Mouse (Mus musculus) monocyte, adult 5-6 weeks (primary cell): ENCODE results near the gene Serpina10. TPM values are rescaled to one million over a fixed set of nuclear protein-coding genes. Genes with fewer than 3 reads are reported as not detected.
"Not testable (repeated sequence)": the region's sequence is repeated elsewhere in the genome, so short reads cannot be mapped to it uniquely, and the experiment has no call there.

Experiments
- ATAC-seq: fragments of 153-309, 156-312 bp; replicated peaks from 2 replicates; pipeline ENCODE4 v1.8.0; 2017; ENCODE audit warnings: mild to moderate bottlenecking; ENCODE audit not compliant: low TSS enrichment, insufficient number of reproducible peaks, severe bottlenecking, poor library complexity, low FRiP score
- total RNA-seq: library from RNA; stranded (forward); fragments of 200-1000, 200-491, 200-594 nt; gene quantifications from 3 replicates; pipeline ENCODE4 v1.2.3, GENCODE M21; 2017

The Serpina10 gene
- total RNA-seq = not detected in 3 replicates

DNA sequence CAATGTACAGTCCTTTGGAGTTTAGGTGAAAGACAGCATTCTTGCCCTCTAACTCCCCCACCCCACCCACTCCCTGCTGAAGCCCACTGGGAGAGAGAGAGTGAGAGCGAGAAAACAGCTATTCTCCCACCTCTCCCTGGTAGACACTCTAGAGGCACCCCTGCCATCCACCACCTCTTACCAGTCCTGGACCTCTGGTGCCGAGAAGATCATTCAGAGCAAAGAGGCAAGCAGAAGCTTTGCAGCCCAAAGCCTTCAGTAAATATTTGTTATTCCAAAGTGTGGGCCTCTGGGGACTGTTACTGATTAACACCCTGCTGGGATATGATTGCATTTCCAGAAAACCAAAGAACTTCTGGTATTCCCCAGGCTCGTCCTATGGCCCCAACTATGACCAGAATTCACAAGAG, at the start of gene Serpina10:
Gene Serpina10, minus strand, starts transcription at position 242 of the 410 bp plus-strand sequence.
- ATAC-seq = no peak

DNA sequence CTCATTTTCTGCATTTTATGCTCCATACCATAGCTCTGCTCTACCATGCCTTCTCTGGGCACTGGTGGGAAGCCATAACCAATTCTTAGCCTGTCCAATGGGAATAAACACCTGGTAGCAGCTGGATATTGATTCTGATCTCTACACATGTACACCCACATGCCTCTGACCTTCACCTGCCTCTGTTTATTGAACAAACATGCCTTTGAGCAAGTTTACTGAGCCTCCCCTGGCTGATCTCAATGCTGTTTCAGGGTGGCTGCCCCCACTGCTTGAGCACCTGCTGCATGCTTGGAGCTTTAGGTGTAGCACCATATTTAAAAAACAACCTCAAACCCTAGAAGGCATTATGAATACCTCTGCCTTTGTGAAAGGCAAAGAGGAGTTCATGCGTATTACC, 48.6 kb upstream of the Serpina10 start:
- not testable (repeated sequence) for ATAC-seq

DNA sequence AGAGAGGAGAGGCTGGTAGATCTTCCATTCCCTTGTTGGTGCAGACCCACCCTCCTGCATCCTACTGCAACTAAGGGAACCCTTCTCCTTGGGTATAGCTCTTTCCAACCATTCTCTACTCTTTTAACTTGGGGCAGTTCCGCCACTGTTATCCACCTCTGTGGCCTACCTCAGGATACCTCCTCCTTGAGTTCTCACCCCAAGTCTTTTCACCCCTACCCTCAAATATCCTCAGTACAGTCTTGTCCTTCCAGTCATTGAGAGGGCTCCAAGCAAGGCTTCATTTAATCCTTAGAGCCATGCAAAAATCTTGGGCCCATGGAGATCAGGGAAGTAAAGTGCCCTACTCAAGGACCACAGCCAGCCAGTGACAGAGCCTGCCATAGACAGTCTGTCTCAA, 44.8 kb upstream of the Serpina10 start, which contains the start of gene Serpina16:
Gene Serpina16, minus strand, starts transcription at position 101 of the 400 bp plus-strand sequence.
- ATAC-seq = no peak

DNA sequence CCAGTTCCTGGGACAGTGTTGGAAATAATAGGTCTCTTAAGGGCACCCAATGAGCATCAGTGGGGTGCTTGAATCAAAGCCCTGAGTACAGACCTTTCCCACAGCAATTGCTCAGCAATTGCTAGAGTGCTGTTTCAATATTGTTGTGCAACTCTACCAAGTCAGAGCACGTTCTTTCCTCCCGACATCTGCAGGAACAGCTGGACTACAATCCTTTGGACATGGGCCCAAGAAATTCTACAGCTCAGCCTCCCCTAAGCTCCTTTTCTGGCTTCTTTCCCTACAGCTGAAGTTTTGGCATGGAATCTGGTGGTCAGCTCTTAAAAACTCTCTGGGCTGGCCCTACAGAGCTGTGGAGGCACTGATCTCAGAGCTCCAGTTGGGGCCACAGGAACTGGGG, 41.9 kb upstream of the Serpina10 start:
- no peak for ATAC-seq

DNA sequence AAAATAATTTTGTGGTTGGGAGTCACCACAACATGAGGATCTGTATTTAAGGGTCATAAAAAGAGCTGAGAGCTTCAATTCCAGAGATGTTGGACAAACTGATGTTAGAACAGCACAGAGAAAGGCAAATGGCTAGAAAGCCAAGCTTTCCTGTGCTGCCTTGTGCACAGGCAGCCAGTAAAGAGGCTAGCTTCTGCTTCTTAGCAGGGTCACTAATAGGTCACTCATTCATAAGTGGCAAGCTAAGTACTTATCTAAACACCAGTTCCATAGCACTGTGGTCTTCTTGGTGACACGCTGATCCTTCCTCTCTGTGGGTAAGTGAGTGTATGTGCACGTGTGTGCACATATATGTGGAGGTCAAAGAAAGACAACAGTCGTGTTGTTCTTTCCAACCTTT, 40.2 kb upstream of the Serpina10 start:
- ATAC-seq = no peak

DNA sequence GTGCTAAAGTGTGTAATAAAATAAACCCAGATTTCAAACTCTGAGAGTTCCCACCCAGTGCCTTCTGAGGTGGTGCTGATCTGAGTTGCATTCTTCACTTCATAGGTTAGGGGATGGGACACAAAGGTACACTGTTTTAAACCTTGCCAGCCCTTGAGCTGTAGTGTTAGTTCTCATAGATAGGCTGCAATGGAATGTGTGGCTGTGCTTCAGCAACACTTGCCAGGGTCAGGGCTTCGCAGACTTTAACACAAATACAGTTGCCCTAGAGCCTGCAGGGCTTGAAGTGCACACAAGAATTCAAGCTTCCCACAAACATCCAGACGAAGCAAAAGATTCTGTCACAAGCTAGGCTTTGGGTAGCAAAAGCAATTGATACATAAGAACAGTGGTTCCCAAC, 39.7 kb upstream of the Serpina10 start:
- no peak for ATAC-seq

DNA sequence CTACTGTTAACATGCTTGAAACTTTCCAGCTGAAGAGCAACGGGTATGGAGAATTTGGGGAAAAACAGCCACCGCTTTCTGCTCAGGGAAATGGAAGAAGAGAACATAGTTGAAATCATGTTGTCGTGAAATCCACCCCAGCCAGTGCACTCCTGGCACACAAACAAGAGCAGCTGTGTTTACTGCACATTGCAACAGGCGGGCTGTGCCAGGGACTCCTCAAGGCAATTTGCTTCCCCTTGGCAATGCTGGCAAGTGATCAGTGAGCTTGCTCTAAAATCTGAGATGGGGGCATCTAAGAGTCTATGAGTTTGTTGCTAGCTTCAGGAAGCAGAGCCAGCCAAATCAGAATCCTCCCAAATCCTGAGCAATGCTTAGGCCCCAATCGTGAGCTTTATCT, 39.1 kb upstream of the Serpina10 start:
- ATAC-seq = no peak

DNA sequence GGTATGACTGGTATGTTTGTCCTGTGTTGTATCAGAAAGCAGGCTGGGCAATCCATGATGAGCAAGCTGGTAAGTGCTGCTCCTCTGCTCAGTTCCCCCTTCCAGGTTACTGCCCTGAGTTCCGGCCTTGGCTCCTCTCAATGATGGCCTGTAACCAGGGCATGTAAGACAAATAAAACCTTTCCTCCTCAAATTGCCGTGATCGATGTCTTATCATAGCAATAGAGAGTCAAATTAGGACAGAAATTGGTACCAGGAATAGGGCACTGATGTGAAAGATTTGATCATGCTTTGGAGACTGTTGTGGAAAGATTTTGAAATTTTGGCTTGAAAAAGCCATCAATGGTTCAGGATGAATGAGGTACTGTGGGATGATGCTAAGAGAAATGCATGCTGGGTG, 34.0 kb upstream of the Serpina10 start:
- ATAC-seq = no peak

DNA sequence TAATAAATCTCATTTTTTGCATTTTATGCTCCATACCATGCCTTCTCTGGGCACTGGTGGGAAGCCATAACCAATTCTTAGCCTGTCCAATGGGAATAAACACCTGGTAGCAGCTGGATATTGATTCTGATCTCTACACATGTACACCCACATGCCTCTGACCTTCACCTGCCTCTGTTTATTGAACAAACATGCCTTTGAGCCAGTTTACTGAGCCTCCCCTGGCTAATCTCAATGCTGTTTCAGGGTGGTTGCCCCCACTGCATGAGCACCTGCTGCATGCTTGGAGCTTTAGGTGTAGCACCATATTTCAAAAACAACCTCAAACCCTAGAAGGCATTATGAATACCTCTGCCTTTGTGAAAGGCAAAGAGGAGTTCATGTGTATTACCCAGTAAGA, 30.8 kb upstream of the Serpina10 start:
- not testable (repeated sequence) for ATAC-seq

DNA sequence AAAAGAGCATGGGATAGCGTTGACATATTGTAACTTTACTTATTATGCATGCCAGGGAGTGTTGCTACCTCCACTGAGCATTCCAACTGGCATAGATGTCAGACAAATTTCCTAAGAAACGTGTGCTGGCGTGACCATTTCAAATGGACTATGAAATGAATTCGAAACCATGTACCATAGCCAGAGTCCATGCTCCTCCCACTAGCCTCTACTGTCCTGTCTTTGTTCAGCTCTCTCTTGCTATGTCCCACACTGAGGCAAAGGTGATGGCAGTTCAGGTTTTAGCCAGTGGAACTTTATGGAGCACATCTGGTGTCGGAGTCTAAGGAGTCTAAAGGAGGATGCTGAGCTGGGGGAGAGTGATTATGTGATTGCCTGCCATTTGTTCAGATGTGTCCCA, 28.8 kb upstream of the Serpina10 start:
- ATAC-seq = no peak

DNA sequence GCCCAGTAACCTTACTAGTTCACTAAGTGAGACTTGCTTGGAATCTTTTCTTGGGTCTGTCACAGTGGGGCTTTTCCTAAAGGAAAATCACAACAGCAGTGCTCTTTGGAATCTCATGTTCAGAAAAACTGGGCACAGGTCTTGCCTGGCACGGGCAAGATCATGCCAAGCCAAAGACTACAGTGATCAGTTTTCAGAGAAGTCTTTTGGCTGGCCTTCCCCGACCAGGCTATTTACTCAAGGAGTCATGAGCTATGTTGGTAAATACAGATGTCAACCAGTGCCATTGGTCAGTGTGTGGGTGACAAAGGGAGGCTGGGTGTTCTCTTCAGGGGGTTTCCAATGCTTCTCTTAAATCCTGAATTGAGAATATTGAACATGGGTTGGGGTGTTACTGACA, 27.9 kb upstream of the Serpina10 start:
- ATAC-seq = no peak

DNA sequence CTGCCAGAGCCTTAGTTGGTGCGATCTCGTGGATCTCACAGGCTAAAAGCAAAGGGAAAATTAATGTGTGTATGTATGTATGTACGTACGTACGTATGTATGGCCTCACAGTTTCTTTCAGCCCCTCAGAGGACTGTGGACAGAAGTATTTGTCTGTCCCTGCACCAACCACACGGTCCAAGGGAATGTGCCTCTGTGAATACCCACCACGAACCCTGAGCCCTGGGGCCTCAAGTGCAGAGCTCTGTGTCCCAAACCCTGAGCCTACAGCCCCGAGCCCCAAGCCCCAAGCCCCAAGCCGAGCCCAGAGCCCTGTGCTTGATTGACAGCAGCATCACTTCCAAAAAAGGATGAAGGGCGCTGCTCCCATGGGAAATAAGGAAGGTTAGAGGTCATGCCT, 26.7 kb upstream of the Serpina10 start:
- no peak for ATAC-seq

DNA sequence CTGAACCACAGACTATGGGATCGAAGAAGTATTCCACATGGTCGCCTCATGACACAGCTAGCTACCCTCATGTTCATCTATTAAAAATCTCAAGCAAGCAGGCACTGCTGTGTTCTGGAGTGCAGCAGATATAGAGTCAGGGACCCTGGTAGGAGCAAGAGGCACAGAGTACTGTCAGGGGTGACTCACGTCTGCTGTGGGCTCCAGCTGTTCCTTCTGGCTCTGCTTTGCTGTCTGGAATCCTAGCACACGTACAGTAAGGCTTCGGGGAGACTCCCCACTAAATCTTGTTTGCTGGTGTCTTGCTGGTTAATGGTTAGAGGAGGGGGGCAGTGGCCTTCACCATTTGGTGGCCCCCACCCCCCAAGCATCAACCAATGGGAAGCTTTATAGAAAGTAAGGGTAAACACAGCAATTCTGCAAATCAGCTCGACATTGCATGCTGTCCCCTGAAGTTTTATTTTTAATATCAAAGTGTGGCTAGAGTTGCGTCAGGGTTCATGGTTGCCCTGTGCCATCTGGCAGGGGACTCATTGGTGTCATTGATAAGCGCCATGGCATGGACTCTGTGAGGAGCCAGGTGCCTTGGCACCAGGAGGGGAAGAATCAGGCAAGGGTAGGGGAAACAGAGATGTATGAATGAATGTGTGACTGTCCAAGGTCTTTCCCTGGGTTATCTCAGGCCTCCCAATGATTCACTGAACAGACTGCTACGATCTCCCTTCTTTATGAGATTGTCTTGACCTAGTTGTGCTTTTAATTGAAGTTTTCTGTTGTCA, 25.8 kb upstream of the Serpina10 start, which contains the start of gene Serpina6:
Gene Serpina6, minus strand, starts transcription at position 365 of the 779 bp plus-strand sequence.
- ATAC-seq = no peak

DNA sequence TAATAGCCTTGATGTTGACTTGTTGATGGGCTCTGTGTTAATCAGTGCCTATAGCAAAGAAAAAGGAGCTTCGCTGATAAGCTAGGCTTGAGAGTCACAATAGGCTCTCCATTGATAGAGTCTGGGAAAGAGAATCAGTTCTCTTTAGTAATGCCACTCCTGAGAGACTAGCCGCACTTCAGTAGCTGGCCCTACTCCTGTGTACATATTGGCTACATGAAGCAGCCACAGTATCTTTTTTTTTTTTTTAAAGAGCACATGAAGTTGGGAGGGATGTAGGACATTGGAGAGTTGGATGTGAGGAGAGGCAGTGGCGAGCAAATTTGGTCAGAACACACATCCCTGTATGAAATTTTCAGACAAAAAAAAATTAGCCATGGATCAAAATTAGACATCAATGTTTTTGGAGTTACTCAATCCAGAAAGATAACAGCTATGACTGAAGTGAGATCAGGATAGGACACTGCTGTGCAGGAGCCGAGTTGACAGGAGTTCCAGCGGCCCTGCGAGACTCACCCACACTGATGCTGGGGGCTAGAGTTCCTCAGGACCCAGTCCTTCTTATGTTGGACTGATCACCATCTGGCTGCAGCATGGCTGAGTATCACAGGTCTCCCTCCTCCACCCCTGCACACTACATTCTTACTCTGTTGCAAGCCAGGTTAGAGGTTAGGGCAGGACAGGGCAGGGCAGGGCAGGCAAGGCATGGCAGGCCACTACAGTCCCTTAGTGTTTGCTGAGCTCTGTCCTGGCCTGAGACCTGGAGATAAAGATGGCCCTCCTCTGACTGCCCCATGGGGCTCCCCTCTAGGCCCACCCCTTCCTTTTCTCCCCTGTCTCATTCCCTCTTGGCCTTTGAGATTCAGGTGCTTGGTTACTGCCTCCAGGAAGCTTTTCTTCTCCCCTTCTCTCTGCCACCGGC, 24.1 kb upstream of the Serpina10 start:
- ATAC-seq = no peak

DNA sequence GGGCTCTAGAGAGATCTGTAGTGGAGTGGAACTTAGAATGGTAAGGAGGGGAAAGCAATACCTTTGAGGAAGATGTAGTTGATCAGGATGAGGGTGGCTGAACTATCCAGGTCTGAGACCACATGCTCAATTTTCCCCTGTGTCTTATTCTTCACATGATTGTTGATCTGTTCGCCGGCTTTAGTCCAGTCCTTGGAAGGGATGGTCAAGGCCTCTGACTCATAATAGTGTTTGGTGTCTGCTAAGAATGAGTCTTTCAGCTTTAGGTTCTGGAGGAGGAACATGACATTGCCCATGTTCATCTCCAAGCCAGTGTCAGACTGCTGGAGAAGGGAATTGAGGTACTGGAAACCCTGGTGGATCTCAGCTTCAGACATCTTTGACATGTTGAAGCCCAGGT, 22.6 kb upstream of the Serpina10 start:
- ATAC-seq = no peak

DNA sequence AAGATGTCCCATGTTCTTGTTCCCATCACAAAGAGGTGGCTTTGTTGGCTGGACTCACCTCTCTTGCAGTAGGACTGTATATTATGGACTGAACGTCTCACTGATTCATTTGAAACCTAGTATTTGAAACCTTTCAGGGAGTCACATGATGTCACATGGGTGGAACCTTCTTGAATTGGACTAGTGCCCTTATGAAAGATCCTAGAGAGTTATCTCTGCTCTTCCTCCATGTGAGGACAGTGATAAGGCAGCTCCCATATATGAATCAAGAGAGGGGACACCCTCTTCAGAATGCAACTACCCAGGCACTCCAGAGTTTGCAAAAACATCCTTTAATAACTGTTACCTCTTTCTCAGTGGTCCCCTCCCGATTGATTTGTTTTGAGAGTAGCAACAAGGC, 15.1 kb upstream of the Serpina10 start:
- no peak for ATAC-seq

DNA sequence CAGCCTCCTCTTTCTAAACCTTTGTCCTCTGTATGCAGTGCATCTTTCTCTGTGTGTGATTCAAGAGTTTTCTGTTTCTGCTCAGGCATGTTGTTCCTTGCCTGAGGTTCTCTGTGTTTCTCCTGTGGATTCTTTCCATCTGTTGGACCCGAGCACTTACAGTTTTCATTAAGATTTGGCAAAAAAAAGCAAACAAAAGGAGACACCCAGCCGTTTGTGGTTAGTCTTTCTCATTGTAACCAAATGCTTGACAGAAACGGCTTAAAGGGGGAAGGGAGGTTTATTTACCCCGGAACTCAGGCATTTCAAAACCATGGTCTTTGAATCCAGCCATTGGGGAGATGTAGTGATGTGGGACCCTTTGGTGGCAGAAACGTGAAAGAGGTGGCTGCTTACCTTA, 13.4 kb upstream of the Serpina10 start:
- no peak for ATAC-seq

DNA sequence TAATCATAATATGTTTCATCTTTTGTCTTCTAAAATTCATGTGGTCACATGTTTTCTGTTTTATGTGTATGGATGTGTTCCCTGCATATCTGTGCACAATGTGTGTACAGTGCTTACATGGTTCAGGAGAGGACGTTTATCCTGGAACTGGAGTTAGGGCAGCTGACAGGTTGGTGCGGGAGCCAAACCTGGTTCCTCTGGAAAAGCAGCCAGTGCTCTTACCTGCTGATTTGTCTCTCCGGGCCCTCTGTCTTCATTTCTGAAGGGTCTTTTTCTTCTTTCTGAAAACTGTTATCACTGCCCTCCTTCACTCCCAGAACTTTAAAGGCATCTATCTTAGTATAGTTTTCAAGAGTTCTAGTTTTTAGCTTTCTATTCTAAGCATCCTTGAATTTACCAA, 12.6 kb upstream of the Serpina10 start:
- no peak for ATAC-seq

DNA sequence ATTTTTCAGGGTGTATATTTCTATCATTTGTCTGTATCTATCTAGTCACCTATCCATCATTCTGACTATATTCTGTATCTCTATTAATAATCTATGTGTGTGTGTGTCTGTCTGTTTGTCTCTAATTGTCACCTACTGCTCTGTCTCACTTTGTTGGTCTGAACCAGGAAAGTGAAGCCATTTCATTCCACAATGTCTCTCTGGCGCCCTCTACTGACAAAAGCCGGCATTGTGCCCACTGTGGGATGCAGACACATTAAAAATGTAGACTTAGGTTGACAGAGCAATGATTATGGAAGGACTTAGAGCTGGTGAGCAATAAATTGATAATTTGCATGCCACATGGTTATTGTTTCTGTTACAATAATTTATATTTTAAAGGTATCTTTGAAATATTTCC, 12.1 kb upstream of the Serpina10 start:
- ATAC-seq = no peak

DNA sequence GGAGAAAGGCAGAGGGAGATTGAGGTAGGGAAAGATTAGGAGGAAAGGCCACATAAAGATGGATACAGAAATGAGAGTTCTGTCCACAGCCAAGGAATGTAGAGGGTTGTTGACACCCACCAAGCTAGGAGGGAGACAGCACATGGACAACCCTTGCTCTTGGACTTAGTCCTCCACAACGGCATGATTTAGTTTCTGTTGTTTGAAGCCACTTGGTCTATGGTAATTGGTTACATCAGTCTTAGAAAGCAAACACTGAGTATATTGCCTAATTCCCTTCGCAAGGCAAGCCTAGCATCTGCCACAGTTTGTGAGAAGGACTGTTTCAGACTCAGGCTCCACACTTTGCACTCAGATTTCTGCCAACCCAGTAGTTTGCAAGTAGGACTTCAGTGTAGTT, 4.6 kb upstream of the Serpina10 start:
- ATAC-seq = no peak
